Mouse (Mus musculus) spleen, adult 2 months (tissue): ENCODE measurements around the gene Prm3.

ENCODE experiments used
- CTCF ChIP-seq: fragments of 200-500 bp; IDR thresholded peaks from 2 replicates; pipeline ENCODE4 v1.5.1; 2011; ENCODE audit warnings: mild to moderate bottlenecking, inconsistent platforms; ENCODE audit not compliant: insufficient read depth, insufficient read length, insufficient replicate concordance; ENCODE audit errors: extremely low read depth
- POLR2A ChIP-seq: fragments of 200-500 bp; IDR thresholded peaks from 2 replicates; pipeline ENCODE4 v1.6.1; 2011; ENCODE audit warnings: low read depth, low read length, inconsistent platforms

- TF ChIP-seq CTCF: no peak
- no peak for TF ChIP-seq POLR2A
Observed at GRCm38 (mm10) chr16:10828461-10828805, 37.7 kb upstream of the Prm3 start.
